Mouse (Mus musculus) heart, postnatal 0 days (tissue): Measurements from ENCODE around the gene Crtc1. TPM values are rescaled to one million over a fixed set of nuclear protein-coding genes. Genes with fewer than 3 reads are reported as not detected.

Experiments used
- ATAC-seq: fragments of 200-750 bp; cut with Nextera tagmentation; 2 replicates; pipeline ENCODE4 v1.8.0; 2017; ENCODE audit warnings: low read depth, moderate number of reproducible peaks, moderate library complexity; ENCODE audit not compliant: insufficient read depth
- DNase-seq: peaks from one replicate; pipeline ENCODE4 v3.0.0-alpha.2; 2016; ENCODE audit warnings: low spot score
- H3K27ac ChIP-seq: fragments of 300-500 bp; sonication (generic); 2 replicates; pipeline ENCODE4 v1.5.1; 2014; ENCODE audit warnings: low read depth, mild to moderate bottlenecking
- H3K27me3 ChIP-seq: fragments of 300-500 bp; sonication (generic); 2 replicates; pipeline ENCODE4 v1.6.1; 2014; ENCODE audit warnings: low read length, mixed read lengths; ENCODE audit not compliant: control insufficient read depth, insufficient read depth
- H3K36me3 ChIP-seq: fragments of 300-500 bp; sonication (generic); replicated peaks from 2 replicates; pipeline ENCODE4 v1.6.1; 2014; ENCODE audit warnings: low read length, mixed read lengths; ENCODE audit not compliant: control insufficient read depth, insufficient read depth
- H3K4me1 ChIP-seq: fragments of 300-500 bp; sonication (generic); 2 replicates; pipeline ENCODE4 v1.6.1; 2014; ENCODE audit warnings: antibody characterized with exemption; ENCODE audit not compliant: control insufficient read depth, insufficient read depth
- H3K4me2 ChIP-seq: fragments of 300-500 bp; sonication (generic); 2 replicates; pipeline ENCODE4 v1.6.1; 2014; ENCODE audit warnings: low read depth, mild to moderate bottlenecking, low read length, moderate library complexity
- H3K4me3 ChIP-seq: fragments of 300-500 bp; sonication (generic); 2 replicates; pipeline ENCODE4 v1.5.1; 2014; ENCODE audit warnings: low read depth, low read length
- H3K9ac ChIP-seq: fragments of 300-500 bp; sonication (generic); replicated peaks from 2 replicates; pipeline ENCODE4 v1.6.1; 2014; ENCODE audit warnings: low read depth, low read length, mixed read lengths
- H3K9me3 ChIP-seq: fragments of 300-500 bp; sonication (generic); replicated peaks from 2 replicates; pipeline ENCODE4 v1.6.1; 2016; ENCODE audit warnings: low read length; ENCODE audit not compliant: control insufficient read depth
- CTCF ChIP-seq: IDR thresholded peaks from 2 replicates; pipeline ENCODE4 v1.5.1; 2016; ENCODE audit warnings: antibody characterized with exemption, control low read depth, low read depth
- EP300 ChIP-seq: IDR thresholded peaks from 2 replicates; pipeline ENCODE4 v1.6.1; 2016; ENCODE audit warnings: antibody characterized with exemption, low read depth
- WGBS: fragments of 180-500 bp; shearing (Covaris S2); extraction: QIAGEN DNeasy Blood & Tissue Kit; methylation state at CpG from one replicate; pipeline ENCODE4 v1.1.7; 2014; 5-methylcytosine and 5-hydroxymethylcytosine counted together
- polyA plus RNA-seq: library from polyadenylated mRNA; unstranded; fragments of >200 nt; fragmentation: Nextera tagmentation; extraction: Ambion mirVana; gene quantifications from 2 replicates; pipeline ENCODE4 v1.2.1, GENCODE M21; 2015
- total RNA-seq: library from RNA; depleted of rRNA; stranded (reverse); fragments of >200 nt; gene quantifications from 2 replicates; pipeline ENCODE4 v1.2.3, GENCODE M21; 2014; ENCODE audit warnings: low replicate concordance

The Crtc1 gene
- total and polyA plus RNA-seq, 2 experiments from 2014 or later: 6.0 to 6.9 TPM

- H3K9ac ChIP-seq: no peak within 1 kb of the TSS
- 6% methylated on average over 47 of the region's 47 CpGs for WGBS
- peak; percentile 33 for DNase-seq
- no peaks in the 10 kb centered on the region for H3K36me3 ChIP-seq
- peak within 1 kb of the TSS; percentile 42 for H3K4me3 ChIP-seq
- no peak for ATAC-seq
- peak within 1 kb of the TSS; percentile 54 for H3K4me2 ChIP-seq
- no peak within 1 kb of the TSS for H3K27ac ChIP-seq
- TF ChIP-seq CTCF: no peak
- TF ChIP-seq EP300: no peak
- peaks cover 67% of the 10 kb centered on the region for H3K27me3 ChIP-seq
- 0 out of 2 replicates have a peak, but pooled peaks cover 10% of the 10 kb centered on the region for H3K4me1 ChIP-seq
- no peaks in the 10 kb centered on the region for H3K9me3 ChIP-seq
These were observed 65.7 kb downstream of the Crtc1 start, which contains the start of gene Comp for GRCm38 (mm10) chr8:70373397-70374317. Gene Comp, plus strand, starts transcription at chr8:70373558.

GRCm38 (mm10) chr8:70371951-70372350 is 67.4 kb downstream of the Crtc1 start:
- Histone ChIP-seq H3K27me3 (peaks cover 51% of the 10 kb centered on the region), H3K9me3 (no peaks in the 10 kb centered on the region), H3K9ac (no peak overlapping the region), H3K4me3 (no peak overlapping the region), H3K4me2 (no peak overlapping the region), H3K4me1 (0 out of 2 replicates have a peak, but pooled peaks cover 10% of the 10 kb centered on the region), H3K27ac (no peak overlapping the region), H3K36me3 (no peaks in the 10 kb centered on the region)
- WGBS: 51% methylated on average over 6 of the region's 6 CpGs
- no peak for TF ChIP-seq CTCF
- TF ChIP-seq EP300: no peak
- no peak for DNase-seq
- ATAC-seq: peak; percentile 12; the same call in 1 of the 2 replicates

- Histone ChIP-seq H3K4me1 (0 out of 2 replicates have a peak, but pooled peaks cover 10% of the 10 kb centered on the region), H3K4me3 (no peak overlapping the region), H3K4me2 (no peak overlapping the region), H3K36me3 (no peaks in the 10 kb centered on the region), H3K9ac (no peak overlapping the region), H3K27ac (no peak overlapping the region), H3K9me3 (no peaks in the 10 kb centered on the region), H3K27me3 (peaks cover 37% of the 10 kb centered on the region)
- DNase-seq: no peak
- 80% methylated on average over 7 of the region's 7 CpGs for WGBS
- no peak for ATAC-seq
- no peak for TF ChIP-seq EP300
- no peak for TF ChIP-seq CTCF
These were observed 68.9 kb downstream of the Crtc1 start for GRCm38 (mm10) chr8:70370476-70370875.

GRCm38 (mm10) chr8:70366588-70366987 is 72.8 kb downstream of the Crtc1 start:
- WGBS: 75% methylated on average over 5 of the region's 5 CpGs
- Histone ChIP-seq H3K27ac (no peak overlapping the region), H3K4me2 (no peak overlapping the region), H3K4me3 (no peak overlapping the region), H3K36me3 (no peaks in the 10 kb centered on the region), H3K27me3 (no peaks in the 10 kb centered on the region), H3K4me1 (no peaks in the 10 kb centered on the region), H3K9ac (no peak overlapping the region), H3K9me3 (no peaks in the 10 kb centered on the region)
- TF ChIP-seq CTCF (no peak), EP300 (no peak)
- ATAC-seq (no peak), DNase-seq (no peak)

- DNase-seq: peak; percentile 38
- TF ChIP-seq CTCF: no peak
- no peak for TF ChIP-seq EP300
- Histone ChIP-seq H3K27me3 (no peaks in the 10 kb centered on the region), H3K9ac (no peak overlapping the region), H3K4me3 (no peak overlapping the region), H3K27ac (no peak overlapping the region), H3K4me1 (no peaks in the 10 kb centered on the region), H3K9me3 (no peaks in the 10 kb centered on the region), H3K36me3 (no peaks in the 10 kb centered on the region), H3K4me2 (no peak overlapping the region)
- WGBS: 54% methylated on average over 5 of the region's 5 CpGs
- peak; percentile 64 for ATAC-seq
These were observed 75.3 kb downstream of the Crtc1 start for GRCm38 (mm10) chr8:70364066-70364465.
